Mouse (Mus musculus) layer of hippocampus, adult 2 months (tissue): Measurements from ENCODE around the gene Gm49405. TPM values are rescaled to one million over a fixed set of nuclear protein-coding genes. Genes with fewer than 3 reads are reported as not detected.
"Not testable (repeated sequence)": the region's sequence is repeated elsewhere in the genome, so short reads cannot be mapped to it uniquely, and the experiment has no call there.

ENCODE experiments used
- DNase-seq, 2 experiments: peaks; one replicate each; pipeline ENCODE4 v3.0.0; 2022; ENCODE audit warnings: low spot score in 2 of 2
- H3K27ac ChIP-seq: fragments of 200-600 bp; 2 replicates; pipeline ENCODE4 v1.8.1; 2022
- H3K4me3 ChIP-seq: fragments of 200-600 bp; 2 replicates; pipeline ENCODE4 v1.8.1; 2022; ENCODE audit warnings: mild to moderate bottlenecking
- CTCF ChIP-seq: fragments of 200-600 bp; conservative IDR thresholded peaks from 2 replicates; pipeline ENCODE4 v1.8.1; 2022; ENCODE audit warnings: antibody characterized with exemption, mild to moderate bottlenecking, moderate library complexity
- total RNA-seq, 2 experiments: library from RNA; stranded (reverse); gene quantifications; 2 replicates each; pipeline ENCODE4 v1.2.3; 2021

Gene Gm49405
- total RNA-seq, 2 experiments from 2014 or later: 1.3 to 1.4 TPM

DNA sequence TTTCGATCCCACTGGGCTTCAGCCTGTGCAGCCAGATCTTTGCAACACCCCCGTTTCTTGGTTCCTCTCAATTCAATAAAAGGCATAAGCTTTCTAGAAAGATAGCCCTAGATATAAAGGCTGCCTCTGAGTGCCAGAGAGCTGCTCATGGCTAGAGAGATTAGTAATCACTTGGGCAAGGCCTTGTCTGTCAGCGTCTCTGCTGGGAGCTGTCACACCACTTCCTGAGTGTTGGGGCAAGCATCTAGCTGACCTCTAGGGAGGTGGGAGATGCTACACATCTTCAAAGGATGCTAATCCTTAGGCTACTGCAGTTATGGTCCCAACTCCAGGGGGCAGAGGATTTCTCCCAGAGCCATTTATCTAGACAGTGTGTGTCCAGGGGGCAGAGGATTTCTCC is 33.2 kb upstream of the Gm49405 start:
- no peak for TF ChIP-seq CTCF

DNA sequence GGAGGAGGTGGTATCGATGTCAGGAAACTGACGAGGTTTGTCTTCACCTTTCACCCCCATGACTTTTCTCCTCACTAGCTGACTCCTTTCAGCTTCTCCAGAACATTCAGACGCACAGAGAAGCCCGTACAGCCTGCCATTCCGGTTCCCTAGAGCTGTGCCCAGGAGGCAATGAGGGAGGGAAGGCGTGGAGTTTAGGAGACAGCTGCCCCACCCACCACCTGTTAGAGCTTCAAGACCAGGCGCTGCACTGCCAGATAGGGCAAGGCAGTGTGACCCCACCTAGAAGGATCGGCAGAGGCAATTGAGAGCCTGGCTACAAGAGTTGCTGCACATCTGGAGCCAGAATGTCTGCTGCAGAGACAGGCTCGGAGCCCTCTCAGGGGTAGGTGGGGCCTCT is 28.2 kb upstream of the Gm49405 start, which contains the start of gene Aldh3b2:
Gene Aldh3b2, plus strand, starts transcription at position 100 of the 400 bp plus-strand sequence.
- Histone ChIP-seq H3K4me3 (no peak within 1 kb of the TSS), H3K27ac (no peak within 1 kb of the TSS)
- no peak for DNase-seq
- TF ChIP-seq CTCF: no peak

More for the DNA sequence above, 33.2 kb upstream of the Gm49405 start:
- DNase-seq: no peak
- Histone ChIP-seq H3K4me3 (no peak overlapping the region), H3K27ac (no peak overlapping the region)

DNA sequence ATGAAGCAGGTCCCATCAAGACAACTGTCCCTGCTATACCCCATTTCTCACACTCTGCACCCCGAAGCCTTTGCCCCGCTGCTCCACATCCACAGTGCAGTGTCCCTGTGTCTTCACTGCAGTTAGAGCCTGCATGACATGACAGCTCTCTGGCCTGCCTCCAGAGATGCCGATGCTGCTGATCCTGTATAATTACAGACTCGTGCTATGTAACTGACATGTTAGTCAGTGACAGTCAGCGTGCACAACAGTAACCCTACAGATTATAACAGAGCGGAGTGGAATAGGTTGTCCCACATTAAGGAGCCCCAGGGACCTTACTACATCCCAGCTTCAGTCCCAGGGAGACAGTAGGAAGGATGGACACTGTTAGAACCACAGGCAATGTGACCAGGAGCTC is 25.8 kb upstream of the Gm49405 start:
- not testable (repeated sequence) for DNase-seq, H3K4me3 ChIP-seq, H3K27ac ChIP-seq

DNA sequence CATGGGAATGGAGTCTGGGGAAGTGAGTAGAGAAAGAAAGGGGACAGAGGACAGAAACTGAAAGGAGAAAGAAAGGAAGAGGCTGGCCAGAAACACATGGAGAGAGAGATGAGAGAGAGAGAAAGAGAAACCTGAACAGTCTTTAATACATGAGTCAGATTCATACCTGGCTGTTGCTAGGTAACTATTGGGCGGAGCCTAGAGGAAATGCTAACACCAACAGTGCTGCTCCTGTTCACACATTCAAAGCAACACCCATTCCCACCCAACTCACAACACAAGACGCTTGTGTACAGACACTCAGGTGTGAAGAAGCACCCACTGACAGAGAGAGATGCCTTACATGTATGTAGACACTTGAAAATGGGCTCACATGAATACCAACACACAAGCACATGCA is 24.6 kb upstream of the Gm49405 start:
- no peak for TF ChIP-seq CTCF
- H3K4me3 ChIP-seq: no peak overlapping the region
- DNase-seq: no peak
- H3K27ac ChIP-seq: no peak overlapping the region

DNA sequence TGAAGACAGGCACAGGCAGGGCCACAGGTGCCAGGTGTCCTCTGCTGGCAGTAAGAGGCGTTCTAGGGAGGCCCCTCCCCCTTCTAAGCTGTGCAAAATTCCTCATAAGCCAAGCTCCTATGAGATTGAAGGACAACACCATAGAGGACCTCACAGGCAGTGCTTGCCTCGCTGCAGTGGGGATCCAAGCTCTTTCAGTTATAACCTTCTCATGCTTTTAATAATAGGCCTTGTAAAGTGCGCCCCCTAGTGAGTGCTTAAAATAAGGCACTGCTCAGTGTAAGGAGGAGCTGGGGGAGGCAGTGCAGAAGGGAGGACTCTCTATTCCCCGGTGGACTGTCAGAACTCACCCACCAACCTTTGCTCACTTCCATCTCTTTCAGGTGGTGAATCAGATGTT is 20.1 kb upstream of the Gm49405 start:
- H3K27ac ChIP-seq: peak overlapping the region; percentile 41; the same call in 1 of the 2 replicates
- peak; percentile 81 to 89 for DNase-seq
- H3K4me3 ChIP-seq: no peak overlapping the region
- peak; percentile 95 for TF ChIP-seq CTCF

DNA sequence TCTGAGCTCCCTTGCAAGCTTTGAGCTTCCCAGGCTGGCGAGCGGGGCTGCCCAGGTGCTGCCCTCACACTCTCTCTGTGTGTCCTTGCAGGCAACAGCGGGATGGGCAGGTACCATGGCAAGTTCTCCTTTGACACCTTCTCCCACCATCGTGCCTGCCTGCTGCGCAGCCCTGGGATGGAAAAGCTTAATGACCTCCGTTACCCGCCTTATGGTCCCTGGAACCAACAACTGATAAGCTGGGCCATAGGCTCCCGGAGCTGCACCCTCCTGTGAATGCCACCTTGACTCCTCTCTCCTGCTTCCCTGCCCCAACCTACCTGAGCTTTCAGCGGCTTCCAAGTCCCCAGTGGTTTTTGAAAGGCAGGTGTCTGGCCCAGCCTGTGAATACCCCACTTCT is 19.5 kb upstream of the Gm49405 start:
- no peak for TF ChIP-seq CTCF
- DNase-seq: no peak
- Histone ChIP-seq H3K27ac (no peak overlapping the region), H3K4me3 (no peak overlapping the region)

DNA sequence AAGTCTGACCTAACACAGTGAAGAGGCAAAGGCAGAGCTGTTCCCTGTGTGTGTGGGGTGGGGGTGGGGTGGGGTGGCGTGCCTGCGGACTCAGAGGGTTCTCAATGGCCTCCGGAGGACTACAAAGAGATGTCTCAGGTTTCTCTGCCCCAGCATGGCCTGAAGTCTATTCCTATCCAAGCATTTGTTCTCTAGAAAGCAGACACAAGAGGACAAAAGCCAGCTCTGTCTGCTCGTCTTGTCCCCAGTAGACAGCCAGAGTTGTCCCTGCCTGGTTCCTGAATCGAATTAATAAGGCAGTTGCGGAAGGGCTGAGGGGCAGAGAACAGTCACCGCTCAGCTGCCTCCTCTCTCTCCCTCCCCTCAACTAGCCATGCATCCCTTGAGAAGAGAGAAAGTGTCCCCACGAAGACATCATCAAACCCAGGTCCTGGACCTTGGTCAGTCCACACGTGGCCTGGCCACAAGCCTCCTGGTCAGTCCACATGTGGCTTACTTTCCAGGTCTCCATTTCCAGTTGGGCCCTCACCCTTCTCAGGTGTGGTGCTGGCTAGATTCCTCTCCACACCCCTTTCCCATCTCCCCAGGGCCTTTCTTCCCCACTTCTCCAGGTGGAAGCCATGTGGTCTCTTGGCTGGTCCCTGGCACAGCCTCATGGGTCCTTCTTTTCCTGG is 16.8 kb upstream of the Gm49405 start:
- no peak for TF ChIP-seq CTCF
- no peak for DNase-seq
- H3K4me3 ChIP-seq: no peak overlapping the region
- peak overlapping the region; percentile 48 for H3K27ac ChIP-seq

DNA sequence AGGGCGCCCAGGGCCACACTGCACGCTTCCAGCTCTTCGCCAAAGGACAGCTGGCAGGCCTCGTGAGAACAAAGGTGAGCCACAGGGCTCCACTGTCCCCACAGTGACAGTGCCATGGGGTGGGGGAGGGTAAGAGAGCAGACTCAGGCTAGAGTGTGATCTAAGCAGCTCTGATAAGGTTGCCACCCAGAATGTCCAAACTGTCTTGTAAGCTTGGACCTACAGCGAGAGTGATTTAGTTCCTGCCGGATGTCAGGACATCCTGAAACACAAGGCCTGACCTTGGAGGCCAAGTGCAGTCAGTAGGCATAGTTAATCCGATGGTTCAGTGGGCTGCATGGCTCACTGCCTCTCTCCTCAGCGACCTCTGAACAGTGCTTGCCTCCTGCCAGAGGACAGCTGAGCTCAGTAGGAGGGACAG is 15.2 kb upstream of the Gm49405 start:
- no peak overlapping the region for H3K27ac ChIP-seq
- no peak for TF ChIP-seq CTCF

DNA sequence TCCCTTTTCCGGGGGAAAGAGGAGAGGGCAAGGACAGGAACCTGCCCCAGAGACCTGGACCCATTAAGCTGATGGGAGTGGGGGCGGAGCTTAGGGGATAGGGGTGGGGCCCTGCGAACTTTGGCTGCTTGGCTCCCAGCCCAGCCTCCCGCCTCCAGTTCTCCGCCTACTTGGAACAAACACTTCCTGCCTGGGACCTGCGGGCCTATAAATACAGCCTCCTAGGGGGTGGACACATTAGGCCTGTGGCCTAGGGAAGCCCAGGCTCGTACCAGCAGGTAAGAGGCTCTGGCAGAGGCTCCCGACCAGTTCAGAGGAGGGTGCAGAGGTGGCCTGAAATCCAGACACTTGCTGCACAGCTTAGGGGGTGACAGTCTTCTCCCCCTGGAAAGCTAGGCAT is 14.1 kb upstream of the Gm49405 start, which contains the start of gene Acy3:
Gene Acy3, plus strand, starts transcription at position 237 of the 400 bp plus-strand sequence.
- no peak for TF ChIP-seq CTCF
- peak within 1 kb of the TSS; percentile 67; the same call in 1 of the 2 replicates for H3K27ac ChIP-seq
- peak; percentile 40 to 52 for DNase-seq

More for the DNA sequence above, 15.2 kb upstream of the Gm49405 start:
- DNase-seq: no peak
- H3K4me3 ChIP-seq: no peak overlapping the region

DNA sequence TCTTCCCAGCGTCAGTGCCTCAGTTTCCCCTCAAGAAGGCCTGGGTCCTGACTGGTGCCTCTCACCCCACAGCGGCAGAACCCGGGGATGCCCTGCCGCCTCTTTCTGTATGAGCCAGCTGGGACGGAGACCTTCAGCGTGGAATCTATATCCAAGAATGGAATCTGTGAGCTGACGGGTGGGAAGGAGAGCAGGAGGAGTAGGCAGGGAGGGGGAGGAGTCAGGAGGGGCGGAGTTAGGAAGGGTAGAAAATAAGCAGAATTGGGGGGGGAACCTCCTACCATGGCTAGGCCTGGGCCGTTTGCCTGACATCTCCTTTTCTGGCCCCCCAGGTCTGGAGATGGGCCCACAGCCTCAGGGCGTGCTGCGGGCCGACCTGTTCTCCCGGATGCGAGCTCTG is 12.4 kb upstream of the Gm49405 start:
- Histone ChIP-seq H3K4me3 (no peak overlapping the region), H3K27ac (no peak overlapping the region)
- no peak for TF ChIP-seq CTCF
- no peak for DNase-seq

More for the DNA sequence above, 14.1 kb upstream of the Gm49405 start, which contains the start of gene Acy3:
- H3K4me3 ChIP-seq: no peak within 1 kb of the TSS

DNA sequence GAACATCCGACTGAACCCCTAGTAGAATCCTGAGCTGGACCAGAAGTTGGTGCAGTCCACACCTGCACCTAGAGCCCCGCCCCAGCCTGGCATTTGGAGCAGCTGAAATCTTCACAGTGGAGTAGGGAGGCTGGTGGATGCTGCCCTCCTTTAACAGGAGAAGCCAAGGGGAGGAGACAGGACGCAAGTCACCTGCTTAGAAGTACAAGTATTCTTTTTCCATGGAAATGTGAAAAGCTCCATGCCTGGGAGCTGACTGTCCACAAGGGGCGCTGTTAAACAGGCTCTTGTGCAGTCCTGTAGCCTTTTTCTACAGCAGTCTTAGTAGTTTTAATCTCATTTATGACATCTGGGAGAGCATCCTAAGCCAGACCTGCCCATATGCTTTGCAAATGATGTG is 11.7 kb upstream of the Gm49405 start:
- TF ChIP-seq CTCF: peak; percentile 45
- H3K27ac ChIP-seq: no peak overlapping the region
- no peak overlapping the region for H3K4me3 ChIP-seq
- no peak for DNase-seq

DNA sequence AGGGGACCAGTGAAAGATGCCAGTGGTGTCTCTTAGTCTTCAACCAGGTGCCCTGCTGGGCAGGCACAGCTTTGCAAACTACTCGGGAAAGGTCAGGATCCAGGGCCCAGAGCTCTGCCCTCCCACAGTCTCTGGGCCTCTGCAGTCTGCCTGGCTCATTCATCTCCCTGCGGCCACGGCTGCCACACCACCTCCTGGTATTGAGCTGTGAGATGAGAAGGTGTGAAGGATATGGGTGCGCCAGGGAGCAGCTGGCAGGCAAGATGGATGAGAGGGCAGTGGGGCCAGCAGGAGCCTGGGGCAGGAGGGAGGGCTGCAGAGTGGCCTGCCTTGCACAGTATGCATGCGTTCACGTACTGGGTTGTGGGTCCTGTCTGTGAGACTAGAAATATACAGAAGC is 9.6 kb upstream of the Gm49405 start:
- Histone ChIP-seq H3K27ac (no peak overlapping the region), H3K4me3 (no peak overlapping the region)
- TF ChIP-seq CTCF: no peak
- no peak for DNase-seq

DNA sequence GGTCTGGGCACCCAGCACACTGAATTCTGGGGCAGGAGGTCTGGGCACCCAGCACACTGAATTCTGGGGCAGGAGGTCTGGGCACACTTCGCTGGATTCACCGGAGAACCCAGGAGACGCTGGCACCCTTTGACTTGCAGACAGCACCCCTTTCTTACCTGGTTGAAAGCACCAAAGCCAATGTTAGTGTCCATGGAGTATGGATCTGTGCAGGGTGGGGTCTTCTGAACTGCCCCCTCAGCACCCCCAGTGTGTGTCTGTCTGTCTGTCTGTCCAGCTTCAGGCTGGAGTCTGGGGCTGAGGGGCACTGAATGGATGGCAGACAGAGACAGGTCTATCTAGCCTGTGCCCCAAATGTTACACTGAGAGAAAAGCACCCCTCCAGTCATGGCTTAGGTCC is 8.9 kb upstream of the Gm49405 start:
- no peak overlapping the region for H3K4me3 ChIP-seq

DNA sequence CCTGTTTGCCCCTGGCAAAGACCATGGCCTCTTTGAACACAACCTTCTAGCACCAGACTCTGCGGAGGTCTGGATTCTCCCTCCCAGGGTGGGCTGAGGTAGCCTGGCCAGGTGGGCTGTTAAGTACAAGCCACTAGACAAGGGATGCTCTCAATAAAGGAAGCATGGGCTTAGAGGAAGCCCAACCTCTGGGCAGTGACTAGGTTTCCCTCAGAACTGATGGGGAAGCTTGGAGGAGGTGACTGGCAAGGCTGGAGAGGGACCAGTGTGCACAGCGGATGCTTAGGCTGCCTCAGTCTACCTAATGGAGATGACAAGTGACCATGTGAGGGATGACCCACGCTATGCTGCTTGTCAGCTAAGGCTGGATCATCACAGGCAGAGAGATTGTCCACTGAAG is 8.5 kb upstream of the Gm49405 start:
- no peak for TF ChIP-seq CTCF
- no peak overlapping the region for H3K27ac ChIP-seq
- no peak for DNase-seq
- no peak overlapping the region for H3K4me3 ChIP-seq

More for the DNA sequence above, 8.9 kb upstream of the Gm49405 start:
- TF ChIP-seq CTCF: no peak
- H3K27ac ChIP-seq: no peak overlapping the region
- no peak for DNase-seq
